Mouse (Mus musculus): ENCODE measurements around the gene Phf8. TPM values are rescaled to one million over a fixed set of nuclear protein-coding genes. Genes with fewer than 3 reads are reported as not detected.

Gene Phf8
- polyA plus RNA-seq, 1 experiment = 28.6 TPM

- TF ChIP-seq EP300 (IDR thresholded peaks at IDR 0.05; ENCODE audit: insufficient read depth, low read depth, low read length) (no peak), POLR2A (IDR thresholded peaks at IDR 0.05; ENCODE audit: insufficient read depth, low read length) (no peak), CTCF (IDR thresholded peaks at IDR 0.05; ENCODE audit: low read depth, low read length) (no peak)
- H3K4me1 ChIP-seq (ENCODE audit: control insufficient read depth, insufficient read depth, low read length) = no peaks in the 10 kb centered on the region
- H3K27me3 ChIP-seq (ENCODE audit: control insufficient read depth, insufficient read depth, low read length, poor library complexity, severe bottlenecking) = no peaks in the 10 kb centered on the region
- no peaks in the 10 kb centered on the region for H3K36me3 ChIP-seq (ENCODE audit: control insufficient read depth, insufficient read depth, low read length, poor library complexity, severe bottlenecking)
- H3K9ac ChIP-seq (ENCODE audit: low read depth, poor library complexity, severe bottlenecking) = no peak overlapping the region
- H3K4me3 ChIP-seq (ENCODE audit: low read depth, low read length) = no peak overlapping the region
- H3K9me3 ChIP-seq (replicated peaks; ENCODE audit: control insufficient read depth, insufficient read depth, low read length, poor library complexity, severe bottlenecking) = no peaks in the 10 kb centered on the region
- H3K27ac ChIP-seq (ENCODE audit: insufficient read depth, low read length) = no peak overlapping the region
Measured at GRCm38 (mm10) chrX:151513066-151513465, 7.4 kb upstream of the Phf8 start.

- H3K9ac ChIP-seq (ENCODE audit: low read depth, poor library complexity, severe bottlenecking) = no peak overlapping the region
- no peak overlapping the region for H3K27ac ChIP-seq (ENCODE audit: insufficient read depth, low read length)
- no peak for TF ChIP-seq POLR2A (IDR thresholded peaks at IDR 0.05; ENCODE audit: insufficient read depth, low read length)
- no peak for TF ChIP-seq CTCF (IDR thresholded peaks at IDR 0.05; ENCODE audit: low read depth, low read length)
- TF ChIP-seq EP300 (IDR thresholded peaks at IDR 0.05; ENCODE audit: insufficient read depth, low read depth, low read length) = no peak
- H3K27me3 ChIP-seq (ENCODE audit: control insufficient read depth, insufficient read depth, low read length, poor library complexity, severe bottlenecking) = no peaks in the 10 kb centered on the region
- no peaks in the 10 kb centered on the region for H3K4me1 ChIP-seq (ENCODE audit: control insufficient read depth, insufficient read depth, low read length)
- H3K4me3 ChIP-seq (ENCODE audit: low read depth, low read length) = no peak overlapping the region
- no peaks in the 10 kb centered on the region for H3K36me3 ChIP-seq (ENCODE audit: control insufficient read depth, insufficient read depth, low read length, poor library complexity, severe bottlenecking)
- no peaks in the 10 kb centered on the region for H3K9me3 ChIP-seq (replicated peaks; ENCODE audit: control insufficient read depth, insufficient read depth, low read length, poor library complexity, severe bottlenecking)
Measured at GRCm38 (mm10) chrX:151513694-151514093, 6.8 kb upstream of the Phf8 start.

DNA sequence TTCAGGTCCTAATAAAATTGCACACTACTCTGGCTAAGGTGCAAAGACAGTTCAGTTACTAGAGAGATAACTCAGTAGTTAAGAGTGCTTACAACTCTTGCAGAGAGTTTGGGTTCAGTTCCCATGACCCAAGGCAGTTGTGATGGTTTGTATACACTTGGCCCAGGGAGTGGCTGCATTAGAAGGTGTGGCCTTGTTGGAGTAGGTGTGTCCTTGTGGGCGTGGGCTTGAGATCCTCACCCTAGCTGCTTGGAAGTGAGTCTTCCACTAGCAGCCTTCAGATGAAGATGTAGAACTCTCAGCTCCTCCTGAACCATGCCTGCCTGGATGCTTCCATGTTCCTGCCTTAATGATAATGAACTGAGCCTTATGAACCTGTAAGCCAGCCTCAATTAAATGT is 2.3 kb upstream of the Phf8 start:
- TF ChIP-seq POLR2A (IDR thresholded peaks at IDR 0.05; ENCODE audit: insufficient read depth, low read length) (no peak), CTCF (IDR thresholded peaks at IDR 0.05; ENCODE audit: low read depth, low read length) (no peak), EP300 (IDR thresholded peaks at IDR 0.05; ENCODE audit: insufficient read depth, low read depth, low read length) (no peak)
- Histone ChIP-seq H3K27ac (ENCODE audit: insufficient read depth, low read length) (no peak overlapping the region), H3K4me3 (ENCODE audit: low read depth, low read length) (no peak overlapping the region), H3K9ac (ENCODE audit: low read depth, poor library complexity, severe bottlenecking) (no peak overlapping the region), H3K27me3 (ENCODE audit: control insufficient read depth, insufficient read depth, low read length, poor library complexity, severe bottlenecking) (no peaks in the 10 kb centered on the region), H3K4me1 (ENCODE audit: control insufficient read depth, insufficient read depth, low read length) (no peaks in the 10 kb centered on the region), H3K36me3 (ENCODE audit: control insufficient read depth, insufficient read depth, low read length, poor library complexity, severe bottlenecking) (no peaks in the 10 kb centered on the region), H3K9me3 (replicated peaks; ENCODE audit: control insufficient read depth, insufficient read depth, low read length, poor library complexity, severe bottlenecking) (no peaks in the 10 kb centered on the region)

DNA sequence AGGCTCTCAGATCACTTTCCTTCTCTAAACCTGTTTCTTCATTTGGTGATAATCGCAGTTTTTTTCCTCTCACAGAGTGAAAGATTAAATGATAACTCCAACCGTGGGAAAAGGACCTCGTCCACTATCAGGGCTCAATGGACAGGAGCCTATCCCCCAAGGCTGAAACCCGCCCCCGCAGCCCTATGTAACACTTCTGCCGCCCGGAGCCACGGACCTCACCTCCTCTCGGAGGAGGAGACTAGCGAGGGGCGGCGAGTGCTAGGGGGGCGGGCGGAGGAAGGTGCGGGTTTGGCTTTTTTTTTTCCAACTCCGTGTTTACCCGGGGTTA is 380 bp upstream of the Phf8 start:
- Histone ChIP-seq H3K27ac (ENCODE audit: insufficient read depth, low read length) (peak overlapping the region; percentile 83), H3K27me3 (ENCODE audit: control insufficient read depth, insufficient read depth, low read length, poor library complexity, severe bottlenecking) (no peaks in the 10 kb centered on the region), H3K4me1 (ENCODE audit: control insufficient read depth, insufficient read depth, low read length) (no peaks in the 10 kb centered on the region), H3K4me3 (ENCODE audit: low read depth, low read length) (peak overlapping the region; percentile 65), H3K36me3 (ENCODE audit: control insufficient read depth, insufficient read depth, low read length, poor library complexity, severe bottlenecking) (no peaks in the 10 kb centered on the region), H3K9me3 (replicated peaks; ENCODE audit: control insufficient read depth, insufficient read depth, low read length, poor library complexity, severe bottlenecking) (no peaks in the 10 kb centered on the region), H3K9ac (ENCODE audit: low read depth, poor library complexity, severe bottlenecking) (peak overlapping the region; percentile 88)
- TF ChIP-seq POLR2A (IDR thresholded peaks at IDR 0.05; ENCODE audit: insufficient read depth, low read length) (no peak), CTCF (IDR thresholded peaks at IDR 0.05; ENCODE audit: low read depth, low read length) (no peak), EP300 (IDR thresholded peaks at IDR 0.05; ENCODE audit: insufficient read depth, low read depth, low read length) (no peak)

GRCm38 (mm10) chrX:151521786-151522522 is 1.5 kb downstream of the Phf8 start:
- Histone ChIP-seq H3K27me3 (ENCODE audit: control insufficient read depth, insufficient read depth, low read length, poor library complexity, severe bottlenecking) (no peaks in the 10 kb centered on the region), H3K4me3 (ENCODE audit: low read depth, low read length) (peak overlapping the region; percentile 88), H3K27ac (ENCODE audit: insufficient read depth, low read length) (no peak overlapping the region), H3K36me3 (ENCODE audit: control insufficient read depth, insufficient read depth, low read length, poor library complexity, severe bottlenecking) (no peaks in the 10 kb centered on the region), H3K4me1 (ENCODE audit: control insufficient read depth, insufficient read depth, low read length) (no peaks in the 10 kb centered on the region), H3K9ac (ENCODE audit: low read depth, poor library complexity, severe bottlenecking) (peak overlapping the region; percentile 88), H3K9me3 (replicated peaks; ENCODE audit: control insufficient read depth, insufficient read depth, low read length, poor library complexity, severe bottlenecking) (no peaks in the 10 kb centered on the region)
- TF ChIP-seq POLR2A (IDR thresholded peaks at IDR 0.05; ENCODE audit: insufficient read depth, low read length) (no peak), EP300 (IDR thresholded peaks at IDR 0.05; ENCODE audit: insufficient read depth, low read depth, low read length) (no peak), CTCF (IDR thresholded peaks at IDR 0.05; ENCODE audit: low read depth, low read length) (no peak)

GRCm38 (mm10) chrX:151553356-151553755 is 32.9 kb downstream of the Phf8 start:
- H3K4me1 ChIP-seq (ENCODE audit: control insufficient read depth, insufficient read depth, low read length) = no peaks in the 10 kb centered on the region
- no peak overlapping the region for H3K27ac ChIP-seq (ENCODE audit: insufficient read depth, low read length)
- H3K9me3 ChIP-seq (replicated peaks; ENCODE audit: control insufficient read depth, insufficient read depth, low read length, poor library complexity, severe bottlenecking) = no peaks in the 10 kb centered on the region
- no peak overlapping the region for H3K4me3 ChIP-seq (ENCODE audit: low read depth, low read length)
- no peaks in the 10 kb centered on the region for H3K27me3 ChIP-seq (ENCODE audit: control insufficient read depth, insufficient read depth, low read length, poor library complexity, severe bottlenecking)
- H3K36me3 ChIP-seq (ENCODE audit: control insufficient read depth, insufficient read depth, low read length, poor library complexity, severe bottlenecking) = no peaks in the 10 kb centered on the region; the same call in 1 of the 2 replicates
- H3K9ac ChIP-seq (ENCODE audit: low read depth, poor library complexity, severe bottlenecking) = no peak overlapping the region
- TF ChIP-seq POLR2A (IDR thresholded peaks at IDR 0.05; ENCODE audit: insufficient read depth, low read length) (no peak), CTCF (IDR thresholded peaks at IDR 0.05; ENCODE audit: low read depth, low read length) (no peak), EP300 (IDR thresholded peaks at IDR 0.05; ENCODE audit: insufficient read depth, low read depth, low read length) (no peak)

Measured in ES-Bruce4 (cell line).